Mouse (Mus musculus) telencephalon, adult 2 months (tissue): Measurements from ENCODE around the gene Kcnc3.
A peak's percentile ranks its signal among the peaks of the same experiment; 100 is the strongest.

ENCODE experiments used
- DNase-seq: peaks from one replicate; pipeline ENCODE4 v3.0.0-alpha.2; 2011; ENCODE audit warnings: low read depth, low spot score

Gene Kcnc3

GRCm38 (mm10) chr7:44626966-44627365, 36.5 kb downstream of the Kcnc3 start:
- DNase-seq = no peak

GRCm38 (mm10) chr7:44628402-44629034, 38.1 kb downstream of the Kcnc3 start:
- no peak for DNase-seq

- no peak for DNase-seq
Measured at GRCm38 (mm10) chr7:44630437-44630836, 40.0 kb downstream of the Kcnc3 start.

GRCm38 (mm10) chr7:44632676-44633075, 42.2 kb downstream of the Kcnc3 start:
- no peak for DNase-seq

GRCm38 (mm10) chr7:44633407-44633806, 42.9 kb downstream of the Kcnc3 start:
- DNase-seq = no peak

GRCm38 (mm10) chr7:44636684-44637083, 46.2 kb downstream of the Kcnc3 start:
- peak; percentile 58 for DNase-seq

- no peak for DNase-seq
Measured at GRCm38 (mm10) chr7:44638663-44639062, 48.2 kb downstream of the Kcnc3 start.

- peak; percentile 23 for DNase-seq
Measured at GRCm38 (mm10) chr7:44640843-44641605, 50.6 kb downstream of the Kcnc3 start.

GRCm38 (mm10) chr7:44641887-44642286, 51.4 kb downstream of the Kcnc3 start:
- DNase-seq = no peak

GRCm38 (mm10) chr7:44645256-44645655, 54.8 kb downstream of the Kcnc3 start:
- no peak for DNase-seq

- DNase-seq = no peak
Measured at GRCm38 (mm10) chr7:44645951-44646350, 55.5 kb downstream of the Kcnc3 start.

GRCm38 (mm10) chr7:44647042-44647724, 56.7 kb downstream of the Kcnc3 start:
- peak; percentile 36 for DNase-seq

- DNase-seq = no peak
Measured at GRCm38 (mm10) chr7:44647729-44648128, 57.3 kb downstream of the Kcnc3 start.

GRCm38 (mm10) chr7:44649094-44649610, 58.7 kb downstream of the Kcnc3 start:
- DNase-seq = no peak

GRCm38 (mm10) chr7:44649990-44650389, 59.5 kb downstream of the Kcnc3 start:
- DNase-seq = no peak

- no peak for DNase-seq
Measured at GRCm38 (mm10) chr7:44651416-44651815, 61.0 kb downstream of the Kcnc3 start.

GRCm38 (mm10) chr7:44653773-44654172, 63.3 kb downstream of the Kcnc3 start:
- DNase-seq = no peak
